Mouse (Mus musculus): Measurements from ENCODE around the gene Ptprq. TPM values are rescaled to one million over a fixed set of nuclear protein-coding genes. Genes with fewer than 3 reads are reported as not detected.

Gene Ptprq
- not detected in 2 replicates for polyA plus RNA-seq (2016; fragmentation: Nextera tagmentation; extraction: Ambion mirVana)

- Histone ChIP-seq H3K9me3 (no peaks in the 10 kb centered on the region), H3K36me3 (replicated peaks) (no peaks in the 10 kb centered on the region), H3K27me3 (replicated peaks; ENCODE audit: low read depth, poor library complexity, severe bottlenecking) (no peaks in the 10 kb centered on the region), H3K4me1 (no peaks in the 10 kb centered on the region), H3K4me3 (no peak within 1 kb of the TSS), H3K27ac (replicated peaks) (no peak within 1 kb of the TSS)
- no peak for DNase-seq (ENCODE audit: low spot score)
- 73% methylated on average over 1 of the region's 1 CpGs for WGBS
Measured at GRCm38 (mm10) chr10:107719806-107720205, at the start of gene Ptprq. Gene Ptprq, minus strand, starts transcription at chr10:107720051.

GRCm38 (mm10) chr10:107759624-107760023 is 39.8 kb upstream of the Ptprq start:
- H3K27ac ChIP-seq (replicated peaks), result no peak overlapping the region
- no peaks in the 10 kb centered on the region for H3K27me3 ChIP-seq (replicated peaks; ENCODE audit: low read depth, poor library complexity, severe bottlenecking)
- H3K4me1 ChIP-seq, result no peaks in the 10 kb centered on the region
- no peak overlapping the region for H3K4me3 ChIP-seq
- no peaks in the 10 kb centered on the region for H3K9me3 ChIP-seq
- H3K36me3 ChIP-seq (replicated peaks), result no peaks in the 10 kb centered on the region
- 78% methylated on average over 1 of the region's 1 CpGs for WGBS
- DNase-seq (ENCODE audit: low spot score), result no peak

GRCm38 (mm10) chr10:107753471-107753870 is 33.6 kb upstream of the Ptprq start:
- peaks cover 14% of the 10 kb centered on the region for H3K4me1 ChIP-seq
- WGBS, result 89% methylated on average over 3 of the region's 3 CpGs
- no peak for DNase-seq (ENCODE audit: low spot score)

GRCm38 (mm10) chr10:107752351-107753143 is 32.7 kb upstream of the Ptprq start:
- Histone ChIP-seq H3K4me3 (peak overlapping the region; percentile 41), H3K27me3 (replicated peaks; ENCODE audit: low read depth, poor library complexity, severe bottlenecking) (no peaks in the 10 kb centered on the region), H3K27ac (replicated peaks) (no peak overlapping the region), H3K9me3 (no peaks in the 10 kb centered on the region), H3K4me1 (peaks cover 14% of the 10 kb centered on the region), H3K36me3 (replicated peaks) (no peaks in the 10 kb centered on the region)
- WGBS, result 32% methylated on average over 15 of the region's 15 CpGs
- peak; percentile 37 for DNase-seq (ENCODE audit: low spot score)

More at GRCm38 (mm10) chr10:107753471-107753870, 33.6 kb upstream of the Ptprq start:
- no peak overlapping the region for H3K27ac ChIP-seq (replicated peaks)
- no peaks in the 10 kb centered on the region for H3K9me3 ChIP-seq
- H3K36me3 ChIP-seq (replicated peaks), result no peaks in the 10 kb centered on the region
- no peak overlapping the region for H3K4me3 ChIP-seq
- H3K27me3 ChIP-seq (replicated peaks; ENCODE audit: low read depth, poor library complexity, severe bottlenecking), result no peaks in the 10 kb centered on the region

GRCm38 (mm10) chr10:107751944-107752343 is 32.1 kb upstream of the Ptprq start:
- no peak for DNase-seq (ENCODE audit: low spot score)
- 39% methylated on average over 6 of the region's 6 CpGs for WGBS
- H3K4me3 ChIP-seq, result peak overlapping the region; percentile 41
- H3K36me3 ChIP-seq (replicated peaks), result no peaks in the 10 kb centered on the region
- H3K27ac ChIP-seq (replicated peaks), result no peak overlapping the region
- peaks cover 14% of the 10 kb centered on the region for H3K4me1 ChIP-seq
- no peaks in the 10 kb centered on the region for H3K9me3 ChIP-seq
- no peaks in the 10 kb centered on the region for H3K27me3 ChIP-seq (replicated peaks; ENCODE audit: low read depth, poor library complexity, severe bottlenecking)

DNA sequence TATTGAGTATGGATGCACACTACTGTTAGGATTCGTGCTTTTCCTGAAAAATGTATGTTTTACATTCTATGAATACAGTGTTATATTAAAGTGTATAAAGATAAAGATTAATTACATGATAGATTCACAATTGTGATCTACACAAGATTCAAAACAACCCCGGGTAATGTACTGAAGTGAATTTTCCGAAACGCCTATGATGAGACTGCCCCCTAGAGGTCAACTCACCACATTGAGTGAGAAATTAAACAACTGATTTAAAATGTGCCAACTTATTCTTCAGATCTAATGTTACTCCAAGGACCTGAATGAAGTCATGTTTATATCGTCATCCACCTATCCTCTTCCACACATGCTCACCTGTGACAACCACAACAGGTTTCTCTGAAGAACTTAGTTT is 27.7 kb upstream of the Ptprq start:
- H3K27me3 ChIP-seq (replicated peaks; ENCODE audit: low read depth, poor library complexity, severe bottlenecking), result no peaks in the 10 kb centered on the region
- DNase-seq (ENCODE audit: low spot score), result peak; percentile 11
- WGBS, result 22% methylated on average over 5 of the region's 5 CpGs

DNA sequence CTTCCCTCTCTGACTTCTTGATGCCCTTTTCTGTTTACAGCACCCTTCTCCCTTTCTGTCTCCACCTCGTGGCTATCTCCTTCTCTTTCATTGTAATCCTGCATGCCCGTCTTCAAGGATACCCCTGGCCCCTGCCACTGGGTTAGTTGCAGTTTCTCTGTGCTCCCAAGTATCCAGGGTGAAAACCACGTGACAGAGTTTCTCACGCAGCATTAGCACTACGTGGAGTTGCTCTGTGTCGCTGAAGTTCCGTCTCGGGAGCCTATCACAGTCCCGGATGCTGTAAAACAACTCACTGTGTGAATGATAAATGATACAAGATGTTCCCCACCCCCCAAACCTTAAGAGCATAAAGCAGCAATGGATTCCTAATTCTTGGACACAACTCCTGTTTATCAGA is 26.9 kb upstream of the Ptprq start:
- no peaks in the 10 kb centered on the region for H3K36me3 ChIP-seq (replicated peaks)
- no peak for DNase-seq (ENCODE audit: low spot score)
- no peaks in the 10 kb centered on the region for H3K9me3 ChIP-seq
- no peak overlapping the region for H3K27ac ChIP-seq (replicated peaks)
- no peaks in the 10 kb centered on the region for H3K27me3 ChIP-seq (replicated peaks; ENCODE audit: low read depth, poor library complexity, severe bottlenecking)
- H3K4me3 ChIP-seq, result no peak overlapping the region
- peaks cover under 1% of the 10 kb centered on the region for H3K4me1 ChIP-seq
- WGBS, result 30% methylated on average over 9 of the region's 9 CpGs

More for the DNA sequence above, 27.7 kb upstream of the Ptprq start:
- no peak overlapping the region for H3K4me3 ChIP-seq
- no peak overlapping the region for H3K27ac ChIP-seq (replicated peaks)
- peaks cover 9% of the 10 kb centered on the region for H3K4me1 ChIP-seq
- H3K36me3 ChIP-seq (replicated peaks), result no peaks in the 10 kb centered on the region
- H3K9me3 ChIP-seq, result no peaks in the 10 kb centered on the region

DNA sequence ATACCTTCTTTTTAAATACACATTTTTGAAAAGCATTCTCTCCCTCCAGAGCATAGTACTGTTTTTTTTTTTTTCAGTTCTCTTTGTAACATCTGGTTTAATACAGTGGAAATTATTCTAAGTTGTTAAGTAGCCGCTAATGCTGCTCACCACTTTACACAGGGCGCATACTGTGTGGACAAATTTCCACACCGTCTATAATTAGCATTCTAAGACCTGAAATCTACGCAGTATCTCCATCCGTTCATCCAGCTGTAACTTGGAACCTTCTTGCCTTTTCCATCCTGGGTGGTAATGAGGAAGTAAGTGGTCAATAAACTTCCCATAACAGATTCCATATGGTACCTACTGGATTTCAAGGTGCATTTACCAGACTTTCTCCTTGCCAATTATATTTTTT is 20.0 kb upstream of the Ptprq start:
- Histone ChIP-seq H3K27ac (replicated peaks) (no peak overlapping the region), H3K27me3 (replicated peaks; ENCODE audit: low read depth, poor library complexity, severe bottlenecking) (no peaks in the 10 kb centered on the region), H3K36me3 (replicated peaks) (no peaks in the 10 kb centered on the region), H3K9me3 (no peaks in the 10 kb centered on the region), H3K4me3 (no peak overlapping the region), H3K4me1 (no peaks in the 10 kb centered on the region)
- WGBS, result 79% methylated on average over 5 of the region's 5 CpGs
- DNase-seq (ENCODE audit: low spot score), result no peak

DNA sequence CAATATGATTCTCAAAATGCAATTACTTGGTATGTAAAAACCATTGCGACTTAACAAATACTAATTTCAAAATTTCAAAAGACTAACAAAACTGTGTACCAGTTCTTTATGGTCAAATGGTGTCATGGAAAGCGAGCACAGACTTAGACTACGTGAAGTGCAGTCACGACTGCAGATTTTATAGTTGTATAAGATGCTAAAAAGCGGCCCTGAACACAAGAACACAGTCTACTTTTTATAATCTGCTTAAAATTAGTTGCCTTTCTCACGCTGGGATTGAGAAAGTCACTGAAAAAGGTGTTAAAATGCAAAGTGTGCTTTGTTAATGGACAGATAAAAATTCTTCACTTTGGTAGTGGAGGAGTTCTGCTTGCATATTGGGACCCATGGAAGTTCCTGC is 17.9 kb upstream of the Ptprq start:
- no peak overlapping the region for H3K27ac ChIP-seq (replicated peaks)
- no peaks in the 10 kb centered on the region for H3K4me1 ChIP-seq
- no peak overlapping the region for H3K4me3 ChIP-seq
- H3K27me3 ChIP-seq (replicated peaks; ENCODE audit: low read depth, poor library complexity, severe bottlenecking), result no peaks in the 10 kb centered on the region
- H3K36me3 ChIP-seq (replicated peaks), result no peaks in the 10 kb centered on the region
- DNase-seq (ENCODE audit: low spot score), result no peak
- no peaks in the 10 kb centered on the region for H3K9me3 ChIP-seq
- 86% methylated on average over 6 of the region's 6 CpGs for WGBS

- Histone ChIP-seq H3K27me3 (replicated peaks; ENCODE audit: low read depth, poor library complexity, severe bottlenecking) (no peaks in the 10 kb centered on the region), H3K4me3 (no peak overlapping the region), H3K27ac (replicated peaks) (no peak overlapping the region), H3K36me3 (replicated peaks) (no peaks in the 10 kb centered on the region), H3K4me1 (no peaks in the 10 kb centered on the region), H3K9me3 (no peaks in the 10 kb centered on the region)
- WGBS, result 67% methylated on average over 7 of the region's 7 CpGs
- no peak for DNase-seq (ENCODE audit: low spot score)
Measured at GRCm38 (mm10) chr10:107735448-107735847, 15.6 kb upstream of the Ptprq start.

GRCm38 (mm10) chr10:107734327-107734726 is 14.5 kb upstream of the Ptprq start:
- H3K27me3 ChIP-seq (replicated peaks; ENCODE audit: low read depth, poor library complexity, severe bottlenecking), result no peaks in the 10 kb centered on the region
- H3K4me3 ChIP-seq, result no peak overlapping the region
- no peaks in the 10 kb centered on the region for H3K4me1 ChIP-seq
- H3K27ac ChIP-seq (replicated peaks), result no peak overlapping the region
- DNase-seq (ENCODE audit: low spot score), result no peak
- no peaks in the 10 kb centered on the region for H3K36me3 ChIP-seq (replicated peaks)
- H3K9me3 ChIP-seq, result no peaks in the 10 kb centered on the region

DNA sequence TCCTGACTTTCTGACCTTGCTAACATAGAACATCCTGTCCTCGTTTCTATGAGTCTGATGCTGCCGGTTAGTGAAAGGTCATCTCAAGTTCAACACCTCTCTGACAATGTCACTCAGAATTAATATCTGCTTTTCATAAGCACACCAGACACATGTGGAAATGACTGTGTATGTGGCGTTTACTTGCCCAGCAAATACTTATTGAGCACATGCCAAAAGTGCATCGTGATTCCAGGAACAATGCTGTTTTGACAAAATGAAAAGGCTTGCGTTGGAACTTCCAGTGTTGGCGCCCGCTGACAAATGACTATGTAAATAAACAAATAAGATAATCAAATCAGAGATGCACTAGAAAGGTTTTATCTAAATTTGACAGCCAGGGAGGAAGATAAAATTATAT is 5.8 kb upstream of the Ptprq start:
- Histone ChIP-seq H3K36me3 (replicated peaks) (no peaks in the 10 kb centered on the region), H3K4me1 (no peaks in the 10 kb centered on the region), H3K9me3 (no peaks in the 10 kb centered on the region), H3K27ac (replicated peaks) (no peak overlapping the region), H3K27me3 (replicated peaks; ENCODE audit: low read depth, poor library complexity, severe bottlenecking) (no peaks in the 10 kb centered on the region), H3K4me3 (no peak overlapping the region)
- 55% methylated on average over 7 of the region's 7 CpGs for WGBS
- DNase-seq (ENCODE audit: low spot score), result no peak

DNA sequence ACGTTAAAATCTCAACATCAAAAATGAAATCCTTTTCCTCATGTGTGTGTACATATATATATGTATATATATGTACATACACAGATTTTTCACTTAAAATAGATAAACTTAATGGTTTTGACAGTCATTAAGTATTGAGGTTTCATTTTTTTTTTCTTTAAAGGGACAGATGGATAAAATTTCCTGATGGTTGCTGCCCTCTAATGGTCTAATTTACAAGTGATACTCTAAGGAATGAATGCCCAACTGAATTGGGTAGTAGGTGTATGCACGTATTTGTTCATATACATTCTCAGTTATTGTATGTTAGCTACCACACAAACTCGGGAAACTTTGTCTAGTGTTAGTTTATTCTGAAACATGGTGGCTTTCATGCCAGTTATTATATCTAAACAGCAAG is 15.4 kb downstream of the Ptprq start:
- Histone ChIP-seq H3K36me3 (replicated peaks) (no peaks in the 10 kb centered on the region), H3K4me3 (no peak overlapping the region), H3K4me1 (no peaks in the 10 kb centered on the region), H3K27ac (replicated peaks) (no peak overlapping the region), H3K27me3 (replicated peaks; ENCODE audit: low read depth, poor library complexity, severe bottlenecking) (no peaks in the 10 kb centered on the region), H3K9me3 (no peaks in the 10 kb centered on the region)
- 51% methylated on average over 3 of the region's 3 CpGs for WGBS
- no peak for DNase-seq (ENCODE audit: low spot score)
